Mouse (Mus musculus): ENCODE data around the gene Slc25a23.

GRCm38 (mm10) chr17:57102276-57102675 lies 42.6 kb upstream of the Slc25a23 start:
- TF ChIP-seq EP300 (IDR thresholded peaks at IDR 0.05; ENCODE audit: low read depth) (no peak), CTCF (IDR thresholded peaks at IDR 0.05; ENCODE audit: low read depth) (no peak)
